Mouse (Mus musculus) hindbrain, postnatal 0 days (tissue): ENCODE measurements around the gene Eif2ak4. TPM values are rescaled to one million over a fixed set of nuclear protein-coding genes. Genes with fewer than 3 reads are reported as not detected.

Experiments used
- ATAC-seq: fragments of 200-750 bp; cut with Nextera tagmentation; 2 replicates; pipeline ENCODE4 v1.8.0; 2017; ENCODE audit warnings: mild to moderate bottlenecking, moderate TSS enrichment, moderate library complexity
- DNase-seq: peaks from one replicate; pipeline ENCODE4 v3.0.0-alpha.2; 2015; ENCODE audit warnings: low spot score
- H3K27ac ChIP-seq: fragments of 300-500 bp; sonication (generic); 2 replicates; pipeline ENCODE4 v1.5.1; 2014; ENCODE audit warnings: mild to moderate bottlenecking
- H3K27me3 ChIP-seq: fragments of 300-500 bp; sonication (generic); 2 replicates; pipeline ENCODE4 v1.6.1; 2014; ENCODE audit warnings: low read length, mixed read lengths; ENCODE audit not compliant: insufficient read depth
- H3K36me3 ChIP-seq: fragments of 300-500 bp; sonication (generic); 2 replicates; pipeline ENCODE4 v1.6.1; 2014; ENCODE audit warnings: low read length, mixed read lengths; ENCODE audit not compliant: insufficient read depth
- H3K4me1 ChIP-seq: fragments of 300-500 bp; sonication (generic); 2 replicates; pipeline ENCODE4 v1.6.1; 2014; ENCODE audit warnings: antibody characterized with exemption, low read length, mixed read lengths; ENCODE audit not compliant: insufficient read depth
- H3K4me2 ChIP-seq: fragments of 300-500 bp; sonication (generic); 2 replicates; pipeline ENCODE4 v1.6.1; 2014; ENCODE audit warnings: low read depth, mild to moderate bottlenecking, low read length, moderate library complexity, mixed read lengths
- H3K4me3 ChIP-seq: fragments of 300-500 bp; sonication (generic); 2 replicates; pipeline ENCODE4 v1.5.1; 2014; ENCODE audit warnings: low read length
- H3K9ac ChIP-seq: fragments of 300-500 bp; sonication (generic); replicated peaks from 2 replicates; pipeline ENCODE4 v1.6.1; 2014; ENCODE audit warnings: mild to moderate bottlenecking, low read length, moderate library complexity, mixed read lengths
- H3K9me3 ChIP-seq: fragments of 300-500 bp; sonication (generic); 2 replicates; pipeline ENCODE4 v1.6.1; 2016; ENCODE audit warnings: low read length, mixed read lengths
- CTCF ChIP-seq: IDR thresholded peaks from 2 replicates; pipeline ENCODE4 v1.5.1; 2016; ENCODE audit warnings: antibody characterized with exemption, control low read depth, low read depth
- WGBS: fragments of 180-500 bp; shearing (Covaris S2); extraction: QIAGEN DNeasy Blood & Tissue Kit; methylation state at CpG from one replicate; pipeline ENCODE4 v1.1.7; 2014; 5-methylcytosine and 5-hydroxymethylcytosine counted together
- polyA plus RNA-seq: library from polyadenylated mRNA; unstranded; fragments of >200 nt; fragmentation: Nextera tagmentation; extraction: Ambion mirVana; gene quantifications from 2 replicates; pipeline ENCODE4 v1.2.1, GENCODE M21; 2015
- total RNA-seq: library from RNA; depleted of rRNA; stranded (reverse); fragments of >200 nt; gene quantifications from 2 replicates; pipeline ENCODE4 v1.2.3, GENCODE M21; 2014

Eif2ak4 gene
- total and polyA plus RNA-seq, 2 experiments from 2014 or later = 7.1 to 16.3 TPM

DNA sequence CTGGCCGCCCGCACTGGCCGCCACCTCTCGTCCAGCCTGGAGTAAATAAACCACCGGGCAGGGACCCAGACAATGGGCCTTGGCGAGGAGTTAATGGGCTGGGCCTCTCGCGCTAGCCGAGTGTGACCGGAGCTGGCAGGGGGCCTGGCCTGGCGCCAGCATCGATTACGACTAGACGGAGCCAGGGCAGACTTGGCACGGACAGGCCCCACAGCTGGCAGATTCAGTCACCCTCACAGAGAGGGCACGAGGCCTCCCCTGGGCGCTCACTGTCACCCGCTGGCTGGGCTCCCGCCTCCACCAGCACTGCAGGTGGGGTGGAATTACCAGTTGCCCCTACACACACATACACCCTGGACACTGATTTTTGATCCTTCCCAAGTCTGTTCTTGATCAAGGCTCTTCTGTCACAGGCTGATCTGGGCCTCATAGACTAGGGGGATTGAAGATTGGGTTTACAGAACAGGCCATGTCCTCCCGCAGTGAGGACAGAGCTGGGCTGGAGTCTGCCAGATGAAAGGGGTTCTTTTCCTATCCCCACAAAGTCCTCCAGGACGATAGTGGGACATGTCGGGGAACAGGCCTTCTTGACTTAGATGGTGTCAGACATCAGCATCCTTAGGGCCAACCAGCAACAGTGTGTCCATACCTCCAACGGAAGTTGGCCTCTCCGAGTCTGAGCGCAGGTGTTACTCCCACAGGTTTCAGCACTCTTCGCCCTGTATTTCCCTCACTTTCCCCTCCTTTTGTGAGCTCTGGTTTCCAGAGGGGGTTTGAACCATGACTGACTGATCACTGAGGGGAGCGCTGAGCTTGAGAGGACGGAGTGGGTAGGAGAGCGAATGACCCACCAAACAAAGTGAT lies 122.3 kb downstream of the Eif2ak4 start:
- Histone ChIP-seq H3K4me3 (no peak overlapping the region), H3K36me3 (no peaks in the 10 kb centered on the region), H3K4me1 (peaks cover 7% of the 10 kb centered on the region; the same call in 1 of the 2 replicates), H3K27me3 (no peaks in the 10 kb centered on the region), H3K27ac (peak overlapping the region; percentile 56; the same call in 1 of the 2 replicates), H3K4me2 (peak overlapping the region; percentile 23; the same call in 1 of the 2 replicates), H3K9ac (no peak overlapping the region), H3K9me3 (no peaks in the 10 kb centered on the region)
- no peak for TF ChIP-seq CTCF
- ATAC-seq = peak; percentile 96
- 27% methylated on average over 29 of the region's 29 CpGs for WGBS
- DNase-seq = peak; percentile 95

GRCm38 (mm10) chr2:118511779-118512417 lies 123.5 kb downstream of the Eif2ak4 start:
- DNase-seq = no peak
- no peak for ATAC-seq
- 63% methylated on average over 11 of the region's 11 CpGs for WGBS
- Histone ChIP-seq H3K27ac (no peak overlapping the region), H3K9ac (no peak overlapping the region), H3K4me2 (no peak overlapping the region), H3K36me3 (no peaks in the 10 kb centered on the region), H3K4me1 (peaks cover 7% of the 10 kb centered on the region; the same call in 1 of the 2 replicates), H3K9me3 (no peaks in the 10 kb centered on the region), H3K4me3 (no peak overlapping the region), H3K27me3 (no peaks in the 10 kb centered on the region)
- TF ChIP-seq CTCF = no peak

DNA sequence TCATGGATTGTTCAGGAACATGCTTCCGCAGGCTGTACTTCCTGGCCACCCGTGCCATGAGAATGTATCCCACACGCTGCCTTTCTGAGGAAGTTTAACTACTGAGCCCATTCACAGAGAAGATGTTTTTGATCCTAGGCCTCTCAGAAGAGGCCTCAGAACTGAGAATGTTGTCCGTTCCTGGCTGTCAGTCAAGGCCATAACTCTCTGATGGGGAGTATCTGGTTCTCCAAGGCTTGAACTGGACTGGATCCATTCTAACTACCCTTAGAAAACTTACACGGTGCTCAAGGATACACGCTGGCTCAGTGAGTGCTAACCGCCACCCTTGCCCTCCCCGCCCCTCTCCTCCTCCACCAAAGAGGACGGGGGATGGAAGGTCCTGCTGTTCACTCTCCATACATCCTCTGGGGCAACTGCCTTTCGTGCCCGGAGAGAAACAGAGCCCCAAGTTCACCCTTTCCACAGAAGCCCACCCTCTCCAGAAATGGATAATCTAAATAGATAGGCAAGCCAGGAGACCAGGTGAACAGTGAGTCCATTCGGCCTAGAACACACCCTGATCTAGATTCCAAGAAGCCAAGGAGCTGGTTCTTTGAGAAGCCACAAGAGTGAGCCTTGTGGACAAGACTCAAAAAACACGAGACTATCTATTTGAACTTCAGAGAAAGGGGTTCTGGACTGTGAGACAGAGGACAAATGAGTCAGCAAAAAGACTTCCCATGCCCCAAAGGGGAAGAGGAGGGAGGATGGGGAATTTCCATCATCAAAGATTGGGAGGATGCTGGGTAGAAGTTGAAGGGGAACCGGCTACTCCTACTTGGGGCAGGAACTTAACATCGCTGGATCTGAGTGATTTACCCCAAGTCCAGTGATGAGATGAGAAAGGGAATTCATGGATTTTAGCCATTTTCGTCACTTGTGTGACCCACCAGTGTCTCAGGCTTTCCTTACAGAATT lies 124.3 kb downstream of the Eif2ak4 start:
- H3K9ac ChIP-seq = no peak overlapping the region
- H3K27me3 ChIP-seq = no peaks in the 10 kb centered on the region
- DNase-seq (no peak), ATAC-seq (no peak)
- no peaks in the 10 kb centered on the region for H3K9me3 ChIP-seq
- TF ChIP-seq CTCF = no peak
- H3K27ac ChIP-seq = no peak overlapping the region
- no peak overlapping the region for H3K4me2 ChIP-seq
- 82% methylated on average over 16 of the region's 16 CpGs for WGBS
- no peak overlapping the region for H3K4me3 ChIP-seq
- H3K4me1 ChIP-seq = peaks cover 7% of the 10 kb centered on the region; the same call in 1 of the 2 replicates
- H3K36me3 ChIP-seq = no peaks in the 10 kb centered on the region

DNA sequence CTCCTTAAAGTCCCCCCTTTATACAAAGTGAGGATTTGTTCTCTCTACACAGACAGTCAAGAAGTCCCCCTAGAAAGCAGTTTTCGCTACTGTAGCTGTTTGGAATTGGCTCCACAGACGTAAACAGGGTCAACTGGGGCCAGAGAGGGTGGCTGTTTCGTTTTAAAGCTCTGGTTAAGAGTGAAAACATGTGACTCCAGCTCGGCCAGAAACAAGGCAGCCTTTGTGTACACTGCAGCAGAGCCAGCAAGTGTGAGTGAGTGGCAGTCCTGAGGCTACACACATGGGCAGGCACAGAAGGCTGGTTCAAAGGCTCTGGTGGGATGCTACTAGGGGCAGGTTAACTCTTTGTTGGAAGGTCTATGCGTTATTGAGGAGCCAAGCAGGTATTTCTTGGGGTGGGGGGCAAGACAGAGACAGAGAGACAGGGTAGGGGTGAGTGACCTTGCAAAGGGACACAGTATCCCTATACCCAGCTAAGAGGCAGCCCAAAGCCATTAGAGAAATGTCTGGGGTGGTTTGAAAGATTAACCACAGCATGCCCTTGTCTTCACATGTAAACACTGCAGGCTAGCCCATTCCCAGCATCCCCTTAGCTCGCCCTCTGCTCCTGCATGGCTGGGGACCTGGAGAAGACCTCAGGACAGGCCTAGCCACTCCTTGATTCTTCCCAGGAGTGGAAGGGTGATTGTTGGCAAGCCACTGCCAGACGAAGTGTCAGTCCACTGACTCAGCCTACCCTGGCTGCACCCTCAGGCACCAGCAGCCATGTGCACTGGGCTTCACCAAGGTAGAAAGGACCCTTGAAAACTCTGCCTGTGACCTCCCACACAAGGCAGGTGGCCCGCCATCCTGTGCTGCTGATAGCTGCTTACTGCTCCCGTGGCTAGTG lies 131.9 kb downstream of the Eif2ak4 start:
- H3K9me3 ChIP-seq = no peaks in the 10 kb centered on the region
- no peaks in the 10 kb centered on the region for H3K4me1 ChIP-seq
- H3K4me3 ChIP-seq = no peak overlapping the region
- H3K4me2 ChIP-seq = no peak overlapping the region
- TF ChIP-seq CTCF = no peak
- no peaks in the 10 kb centered on the region for H3K36me3 ChIP-seq
- DNase-seq = peak; percentile 72
- peak; percentile 95 for ATAC-seq
- H3K9ac ChIP-seq = no peak overlapping the region
- no peaks in the 10 kb centered on the region for H3K27me3 ChIP-seq
- 39% methylated on average over 9 of the region's 9 CpGs for WGBS
- H3K27ac ChIP-seq = no peak overlapping the region

DNA sequence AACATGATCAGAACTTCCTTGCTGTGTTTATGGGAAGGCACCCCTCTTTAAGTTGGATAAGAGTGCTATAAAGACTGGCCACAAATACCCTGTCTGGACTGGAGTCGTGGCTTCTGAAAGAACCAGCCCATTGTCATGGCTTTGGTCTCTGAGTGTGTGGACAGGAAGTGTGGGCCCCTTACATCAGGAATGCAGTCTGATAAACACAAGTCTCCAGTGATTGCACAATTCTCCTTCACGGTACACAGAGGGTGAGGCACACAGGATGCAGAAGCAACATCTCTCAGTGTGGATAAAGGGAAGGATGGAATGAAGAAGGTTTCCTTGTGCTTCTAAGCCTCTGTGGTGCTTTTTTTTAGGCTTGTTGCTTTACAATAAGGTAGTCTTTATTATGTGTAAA lies 133.8 kb downstream of the Eif2ak4 start:
- WGBS = 63% methylated on average over 2 of the region's 2 CpGs
- H3K4me1 ChIP-seq = no peaks in the 10 kb centered on the region
- H3K36me3 ChIP-seq = no peaks in the 10 kb centered on the region
- H3K27me3 ChIP-seq = no peaks in the 10 kb centered on the region
- no peak overlapping the region for H3K4me2 ChIP-seq
- no peaks in the 10 kb centered on the region for H3K9me3 ChIP-seq
- ATAC-seq (no peak), DNase-seq (no peak)
- no peak overlapping the region for H3K9ac ChIP-seq
- TF ChIP-seq CTCF = no peak
- no peak overlapping the region for H3K4me3 ChIP-seq
- no peak overlapping the region for H3K27ac ChIP-seq
